Mouse (Mus musculus) kidney, adult 2 months (tissue): ENCODE measurements at regions not wholly inside any gene's neighbourhood (a gene's known extent, or its start where the extent isn't known, plus 50 kb on each side); places are given as distances from the start of the nearest gene placed in this dataset.

Experiments
- CTCF ChIP-seq: fragments of 200-500 bp; conservative IDR thresholded peaks from 2 replicates; pipeline ENCODE4 v1.5.1; 2011; ENCODE audit warnings: low read depth, mild to moderate bottlenecking, control low read depth, low read length, moderate library complexity, mixed read lengths; ENCODE audit not compliant: insufficient read depth, insufficient read length
- POLR2A ChIP-seq: fragments of 200-500 bp; IDR thresholded peaks from one replicate; pipeline ENCODE4 v1.6.1; 2011; ENCODE audit warnings: low read depth, low read length, control low read depth

DNA sequence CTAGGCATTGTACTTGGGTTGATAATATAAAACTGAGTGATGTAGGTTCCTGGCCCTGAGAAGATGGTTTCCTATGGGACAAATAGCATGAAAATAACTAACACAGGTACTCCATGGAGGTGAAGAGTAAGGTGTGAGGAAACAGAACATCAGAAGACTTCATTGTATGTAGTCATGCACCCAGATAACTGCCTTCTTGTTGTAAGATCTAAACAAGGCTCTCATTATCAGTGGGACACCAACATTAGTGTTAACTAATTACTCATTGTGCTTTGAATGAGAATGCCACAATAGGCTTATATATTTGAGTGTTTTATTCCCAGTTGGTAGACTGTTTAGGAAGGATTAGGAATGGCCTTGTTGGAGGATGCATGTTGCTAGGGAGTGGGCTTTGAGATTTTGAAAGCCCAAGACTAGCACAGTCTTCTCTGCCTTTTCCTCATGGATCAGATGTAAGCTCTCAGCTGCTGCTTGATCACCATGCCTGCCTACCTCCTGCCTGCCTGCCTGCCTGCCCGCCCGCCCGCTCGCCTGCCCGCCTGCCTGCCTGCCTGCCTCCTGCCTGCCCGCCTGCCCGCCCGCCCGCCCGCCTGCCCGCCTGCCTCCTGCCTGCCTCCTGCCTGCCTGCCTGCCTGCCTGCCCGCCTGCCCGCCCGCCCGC, 180.7 kb upstream of the 2610301B20Rik start:
- no peak for TF ChIP-seq POLR2A
- no peak for TF ChIP-seq CTCF
